Mouse (Mus musculus) urinary bladder, postnatal 4 days (tissue): ENCODE measurements at regions not wholly inside any gene's neighbourhood (a gene's known extent, or its start where the extent isn't known, plus 50 kb on each side); places are given as distances from the start of the nearest gene placed in this dataset.

ENCODE experiments used
- DNase-seq, 2 experiments: peaks; one replicate each; pipeline ENCODE4 v3.0.0; 2021 to 2022; ENCODE audit warnings: low spot score in 2 of 2

GRCm38 (mm10) chr4:88941955-88942354 lies 62.0 kb upstream of the Ifne start:
- no peak for DNase-seq

- DNase-seq: no peak
Observed at GRCm38 (mm10) chr4:88940670-88941069, 60.7 kb upstream of the Ifne start.

- no peak for DNase-seq
Observed at GRCm38 (mm10) chr4:88939397-88939796, 59.4 kb upstream of the Ifne start.

- DNase-seq: no peak
Observed at GRCm38 (mm10) chr4:88938712-88939032, 58.7 kb upstream of the Ifne start.

- peak in 1 of 2 experiments; percentile 47 for DNase-seq
Observed at GRCm38 (mm10) chr4:88937866-88938711, 58.1 kb upstream of the Ifne start.

- DNase-seq: no peak
Observed at GRCm38 (mm10) chr4:88936976-88937375, 57.0 kb upstream of the Ifne start.

- no peak for DNase-seq
Observed at GRCm38 (mm10) chr4:88935901-88936300, 55.9 kb upstream of the Ifne start.

- no peak for DNase-seq
Observed at GRCm38 (mm10) chr4:88935316-88935715, 55.3 kb upstream of the Ifne start.

GRCm38 (mm10) chr4:88934266-88935025 lies 54.4 kb upstream of the Ifne start:
- no peak for DNase-seq

GRCm38 (mm10) chr4:88931217-88931616 lies 51.2 kb upstream of the Ifne start:
- DNase-seq: no peak
